Mouse (Mus musculus) testis, adult 2 months (tissue): ENCODE measurements around the gene Agap1. TPM values are rescaled to one million over a fixed set of nuclear protein-coding genes. Genes with fewer than 3 reads are reported as not detected.

ENCODE experiments used
- H3K27ac ChIP-seq: fragments of 200-500 bp; 2 replicates; pipeline ENCODE4 v1.5.1; 2012; ENCODE audit warnings: low read depth, low read length; ENCODE audit not compliant: control insufficient read depth, insufficient read depth
- H3K27me3 ChIP-seq: fragments of 200-500 bp; 2 replicates; pipeline ENCODE4 v1.6.1; 2012; ENCODE audit warnings: mild to moderate bottlenecking, low read length, moderate library complexity; ENCODE audit not compliant: control insufficient read depth, insufficient read depth
- H3K36me3 ChIP-seq: fragments of 200-500 bp; 2 replicates; pipeline ENCODE4 v1.6.1; 2012; ENCODE audit warnings: mild to moderate bottlenecking, low read length; ENCODE audit not compliant: control insufficient read depth, insufficient read depth
- H3K4me1 ChIP-seq: fragments of 200-500 bp; 2 replicates; pipeline ENCODE4 v1.6.1; 2012; ENCODE audit warnings: low read length; ENCODE audit not compliant: control insufficient read depth, insufficient read depth
- H3K4me3 ChIP-seq: fragments of 200-500 bp; 2 replicates; pipeline ENCODE4 v1.5.1; 2012; ENCODE audit warnings: low read depth, mild to moderate bottlenecking, low read length, moderate library complexity, mixed read lengths; ENCODE audit not compliant: control insufficient read depth
- CTCF ChIP-seq: fragments of 200-500 bp; IDR thresholded peaks from 2 replicates; pipeline ENCODE4 v1.5.1; 2012; ENCODE audit warnings: low read depth, mild to moderate bottlenecking, inconsistent platforms, low read length, moderate library complexity; ENCODE audit not compliant: control insufficient read depth, insufficient read depth, insufficient replicate concordance
- POLR2A ChIP-seq: fragments of 200-500 bp; IDR thresholded peaks from 2 replicates; pipeline ENCODE4 v1.6.1; 2012; ENCODE audit warnings: low read depth, mild to moderate bottlenecking, inconsistent platforms, low read length, moderate library complexity; ENCODE audit not compliant: control insufficient read depth
- polyA plus RNA-seq: library from polyadenylated mRNA; depleted of rRNA; stranded (reverse); fragments of >200 nt; gene quantifications from 2 replicates; pipeline ENCODE4 v1.2.3, GENCODE M21; 2012

Agap1 gene
- polyA plus RNA-seq, 1 experiment, result 16.5 TPM

- H3K27me3 ChIP-seq, result no peaks in the 10 kb centered on the region
- no peak overlapping the region for H3K27ac ChIP-seq
- no peak overlapping the region for H3K4me3 ChIP-seq
- TF ChIP-seq CTCF (0 out of 2 replicates have a peak, but pooled peaks have one; percentile 10), POLR2A (no peak)
- no peaks in the 10 kb centered on the region for H3K4me1 ChIP-seq
- no peaks in the 10 kb centered on the region for H3K36me3 ChIP-seq
Observed at GRCm38 (mm10) chr1:89644120-89644519, 189.5 kb downstream of the Agap1 start.

GRCm38 (mm10) chr1:89646326-89647018 lies 191.9 kb downstream of the Agap1 start:
- no peak overlapping the region for H3K27ac ChIP-seq
- TF ChIP-seq CTCF (peak; percentile 85; the same call in 1 of the 2 replicates), POLR2A (no peak)

GRCm38 (mm10) chr1:89647505-89647904 lies 192.9 kb downstream of the Agap1 start:
- Histone ChIP-seq H3K27me3 (no peaks in the 10 kb centered on the region), H3K27ac (no peak overlapping the region), H3K4me3 (no peak overlapping the region), H3K4me1 (no peaks in the 10 kb centered on the region), H3K36me3 (no peaks in the 10 kb centered on the region)
- no peak for TF ChIP-seq CTCF

More at GRCm38 (mm10) chr1:89646326-89647018, 191.9 kb downstream of the Agap1 start:
- no peaks in the 10 kb centered on the region for H3K36me3 ChIP-seq
- no peaks in the 10 kb centered on the region for H3K27me3 ChIP-seq
- no peak overlapping the region for H3K4me3 ChIP-seq
- H3K4me1 ChIP-seq, result no peaks in the 10 kb centered on the region

- Histone ChIP-seq H3K36me3 (no peaks in the 10 kb centered on the region), H3K27me3 (no peaks in the 10 kb centered on the region), H3K4me1 (no peaks in the 10 kb centered on the region), H3K4me3 (no peak overlapping the region), H3K27ac (no peak overlapping the region)
- TF ChIP-seq CTCF, result no peak
- TF ChIP-seq POLR2A, result no peak
Observed at GRCm38 (mm10) chr1:89650557-89650956, 196.0 kb downstream of the Agap1 start.

- Histone ChIP-seq H3K36me3 (no peaks in the 10 kb centered on the region), H3K27ac (no peak overlapping the region), H3K4me1 (no peaks in the 10 kb centered on the region), H3K4me3 (no peak overlapping the region), H3K27me3 (no peaks in the 10 kb centered on the region)
- TF ChIP-seq CTCF, result no peak
- no peak for TF ChIP-seq POLR2A
Observed at GRCm38 (mm10) chr1:89656167-89656566, 201.6 kb downstream of the Agap1 start.

- TF ChIP-seq CTCF (no peak), POLR2A (no peak)
- Histone ChIP-seq H3K27ac (no peak overlapping the region), H3K27me3 (no peaks in the 10 kb centered on the region), H3K4me1 (no peaks in the 10 kb centered on the region), H3K36me3 (no peaks in the 10 kb centered on the region), H3K4me3 (no peak overlapping the region)
Observed at GRCm38 (mm10) chr1:89656643-89657321, 202.2 kb downstream of the Agap1 start.

GRCm38 (mm10) chr1:89660804-89661203 lies 206.2 kb downstream of the Agap1 start:
- Histone ChIP-seq H3K4me1 (no peaks in the 10 kb centered on the region), H3K27me3 (no peaks in the 10 kb centered on the region), H3K4me3 (peak overlapping the region; percentile 36), H3K36me3 (no peaks in the 10 kb centered on the region), H3K27ac (no peak overlapping the region)
- TF ChIP-seq CTCF (no peak), POLR2A (no peak)
